Mouse (Mus musculus): Measurements from ENCODE around the gene Kcnmb2. TPM values are rescaled to one million over a fixed set of nuclear protein-coding genes. Genes with fewer than 3 reads are reported as not detected.

Kcnmb2 gene
- not detected in 2 replicates for polyA plus RNA-seq (2012; rRNA removed)

DNA sequence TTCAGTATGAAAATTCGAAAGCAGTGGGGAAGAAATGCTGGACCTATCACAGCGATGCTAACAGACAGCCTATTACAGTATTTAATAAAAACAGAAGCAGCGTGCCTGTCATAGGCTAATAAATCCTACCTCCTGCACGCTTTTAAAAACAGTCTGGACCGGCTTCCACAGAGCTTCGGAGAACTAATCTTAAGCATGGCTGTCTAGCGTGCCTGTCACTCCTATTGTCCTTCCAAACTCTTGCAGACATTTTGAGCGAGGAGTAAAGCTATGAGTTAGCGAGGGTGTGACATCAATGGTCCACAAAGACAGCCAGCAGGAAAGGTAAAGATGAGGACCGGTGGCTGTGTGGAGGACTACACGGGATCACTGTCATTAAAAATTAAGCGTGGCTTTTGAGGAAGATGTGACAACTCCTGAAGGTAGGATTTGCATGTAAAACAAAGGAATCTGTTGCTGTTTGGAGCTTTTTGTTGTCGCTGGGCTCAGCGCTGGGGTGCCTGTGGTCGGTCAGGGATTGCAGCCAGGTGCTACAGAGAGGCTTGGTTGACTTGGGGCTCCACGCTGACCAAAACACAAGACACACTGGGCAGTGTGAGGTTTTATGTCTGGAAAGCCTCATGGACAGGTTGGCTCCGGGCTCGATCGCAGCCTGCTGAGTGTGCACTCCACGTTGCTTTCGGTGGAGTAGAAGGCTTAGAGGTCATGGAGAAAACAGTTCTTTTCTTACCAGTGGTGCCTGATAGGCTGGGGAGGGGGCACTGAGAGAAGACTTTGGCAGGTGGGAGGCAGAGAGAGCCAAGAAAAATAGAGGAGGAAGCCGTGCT lies at the start of gene Kcnmb2:
Kcnmb2 (plus strand) TSS at position 4 of the 827 bp plus-strand sequence.
- Histone ChIP-seq H3K36me3 (ENCODE audit: control insufficient read depth, insufficient read depth, low read length) (no peaks in the 10 kb centered on the region), H3K27me3 (ENCODE audit: control insufficient read depth, insufficient read depth, low read length) (no peaks in the 10 kb centered on the region), H3K4me1 (ENCODE audit: control insufficient read depth, insufficient read depth, insufficient read length) (no peaks in the 10 kb centered on the region), H3K4me3 (ENCODE audit: extremely low read depth, insufficient read depth, insufficient read length) (no peak within 1 kb of the TSS), H3K27ac (ENCODE audit: insufficient read depth, low read length) (no peak within 1 kb of the TSS)
- DNase-seq (ENCODE audit: low read depth in 1 of 2, low spot score in 2 of 2): no peak
- WGBS: 7% methylated on average over 22 of the region's 22 CpGs
- no peak for TF ChIP-seq POLR2A (IDR thresholded peaks at IDR 0.05; ENCODE audit: low read depth, low read length)
- no peak for TF ChIP-seq CTCF (IDR thresholded peaks at IDR 0.05; ENCODE audit: extremely low read depth, insufficient read depth, insufficient read length, insufficient replicate concordance)

DNA sequence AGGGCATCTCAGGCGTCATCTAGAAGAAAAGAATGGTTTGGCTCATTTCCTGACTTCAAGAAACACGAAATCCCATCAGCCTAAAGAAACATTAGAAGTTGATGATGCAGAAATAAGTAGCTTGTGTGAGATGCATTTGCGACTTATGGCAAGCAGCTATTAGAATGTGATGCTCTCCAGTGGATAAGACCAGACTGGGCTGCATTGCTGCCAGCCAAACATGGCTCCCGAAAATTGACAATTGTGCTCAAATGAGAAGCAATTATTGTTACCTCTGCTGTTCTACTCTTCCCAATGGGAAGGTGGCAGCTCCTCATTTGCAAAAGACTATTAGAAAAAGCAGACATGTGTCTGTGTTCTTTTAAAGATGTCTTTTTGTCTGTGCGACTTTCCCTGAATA lies 38.8 kb upstream of the Kcnmb2 start:
- no peak overlapping the region for H3K27ac ChIP-seq (ENCODE audit: insufficient read depth, low read length)
- H3K4me1 ChIP-seq (ENCODE audit: control insufficient read depth, insufficient read depth, insufficient read length): no peaks in the 10 kb centered on the region
- DNase-seq (ENCODE audit: low read depth in 1 of 2, low spot score in 2 of 2): no peak
- H3K4me3 ChIP-seq (ENCODE audit: extremely low read depth, insufficient read depth, insufficient read length): no peak overlapping the region
- H3K27me3 ChIP-seq (ENCODE audit: control insufficient read depth, insufficient read depth, low read length): no peaks in the 10 kb centered on the region
- no peak for TF ChIP-seq CTCF (IDR thresholded peaks at IDR 0.05; ENCODE audit: extremely low read depth, insufficient read depth, insufficient read length, insufficient replicate concordance)
- TF ChIP-seq POLR2A (IDR thresholded peaks at IDR 0.05; ENCODE audit: low read depth, low read length): no peak
- no peaks in the 10 kb centered on the region for H3K36me3 ChIP-seq (ENCODE audit: control insufficient read depth, insufficient read depth, low read length)
- 81% methylated on average over 5 of the region's 5 CpGs for WGBS

DNA sequence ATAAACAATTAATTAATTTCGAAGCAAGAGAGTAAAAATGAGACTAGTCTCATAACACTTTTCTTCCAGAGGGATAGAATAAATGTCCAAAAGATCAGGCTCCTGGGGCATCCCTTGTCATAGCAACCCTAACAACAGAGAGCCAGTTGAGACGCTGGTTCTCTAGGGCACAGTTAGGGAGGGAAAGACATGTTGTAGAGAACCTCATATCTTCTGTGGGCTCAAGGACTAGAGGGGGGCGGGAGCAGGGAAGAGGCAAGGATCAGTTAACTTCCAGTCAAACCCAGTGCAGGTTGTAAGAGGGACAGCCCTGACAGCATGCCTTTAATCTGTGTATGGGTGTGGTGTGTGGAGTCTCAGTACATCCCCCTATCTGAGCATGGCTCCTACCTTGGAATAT lies 38.2 kb upstream of the Kcnmb2 start:
- no peak for TF ChIP-seq POLR2A (IDR thresholded peaks at IDR 0.05; ENCODE audit: low read depth, low read length)
- Histone ChIP-seq H3K27ac (ENCODE audit: insufficient read depth, low read length) (no peak overlapping the region), H3K4me3 (ENCODE audit: extremely low read depth, insufficient read depth, insufficient read length) (no peak overlapping the region), H3K4me1 (ENCODE audit: control insufficient read depth, insufficient read depth, insufficient read length) (no peaks in the 10 kb centered on the region), H3K27me3 (ENCODE audit: control insufficient read depth, insufficient read depth, low read length) (no peaks in the 10 kb centered on the region), H3K36me3 (ENCODE audit: control insufficient read depth, insufficient read depth, low read length) (no peaks in the 10 kb centered on the region)
- no peak for DNase-seq (ENCODE audit: low read depth in 1 of 2, low spot score in 2 of 2)
- 83% methylated on average over 3 of the region's 3 CpGs for WGBS

DNA sequence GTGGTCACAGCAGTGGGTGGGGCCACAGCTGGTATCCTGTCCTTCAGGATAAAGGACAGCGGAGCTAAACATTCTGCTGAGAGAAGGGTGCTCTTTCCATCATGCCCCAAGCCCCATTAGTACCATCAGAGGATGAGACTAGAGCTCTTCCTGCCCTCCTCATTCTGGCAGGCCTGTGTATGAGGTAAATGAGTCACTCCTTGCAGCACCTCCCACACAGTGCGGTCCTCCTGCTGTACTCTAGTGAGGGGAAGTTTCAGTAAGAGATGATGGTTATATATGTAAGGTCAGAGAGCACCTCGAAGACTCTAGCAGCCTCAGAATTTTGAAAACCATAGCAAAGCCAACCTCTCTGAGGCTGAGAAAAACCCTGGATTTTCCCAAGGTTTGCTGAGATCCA lies 30.8 kb upstream of the Kcnmb2 start:
- Histone ChIP-seq H3K4me3 (ENCODE audit: extremely low read depth, insufficient read depth, insufficient read length) (no peak overlapping the region), H3K27me3 (ENCODE audit: control insufficient read depth, insufficient read depth, low read length) (no peaks in the 10 kb centered on the region), H3K27ac (ENCODE audit: insufficient read depth, low read length) (no peak overlapping the region), H3K36me3 (ENCODE audit: control insufficient read depth, insufficient read depth, low read length) (no peaks in the 10 kb centered on the region), H3K4me1 (ENCODE audit: control insufficient read depth, insufficient read depth, insufficient read length) (no peaks in the 10 kb centered on the region)
- TF ChIP-seq CTCF (IDR thresholded peaks at IDR 0.05; ENCODE audit: extremely low read depth, insufficient read depth, insufficient read length, insufficient replicate concordance) (no peak), POLR2A (IDR thresholded peaks at IDR 0.05; ENCODE audit: low read depth, low read length) (no peak)
- DNase-seq (ENCODE audit: low read depth in 1 of 2, low spot score in 2 of 2): no peak
- WGBS: 83% methylated on average over 3 of the region's 3 CpGs

DNA sequence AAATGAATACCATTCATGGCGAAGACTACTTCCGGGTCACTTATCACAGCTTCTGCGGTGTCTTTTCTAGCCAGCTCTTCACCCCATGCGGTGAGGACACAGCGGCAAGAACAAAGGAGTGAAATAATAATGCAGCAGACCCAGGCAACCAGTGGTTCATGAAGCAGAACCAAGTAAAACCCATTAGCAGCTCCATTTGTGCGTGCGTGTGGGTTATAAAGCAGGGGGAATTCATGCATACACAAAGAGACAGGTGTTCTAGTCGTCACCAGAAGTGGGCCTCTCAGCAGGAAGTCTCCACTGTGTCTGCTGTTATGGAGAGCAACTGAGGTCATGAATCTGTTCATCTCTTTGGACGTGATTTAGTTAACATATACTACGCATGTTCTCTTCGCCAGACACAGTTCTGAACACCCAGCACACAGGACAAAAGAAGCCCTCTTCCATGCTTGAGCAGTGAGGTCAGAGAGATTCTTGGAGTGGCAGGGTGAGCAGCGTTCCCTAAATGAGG lies 19.6 kb upstream of the Kcnmb2 start:
- TF ChIP-seq CTCF (IDR thresholded peaks at IDR 0.05; ENCODE audit: extremely low read depth, insufficient read depth, insufficient read length, insufficient replicate concordance) (no peak), POLR2A (IDR thresholded peaks at IDR 0.05; ENCODE audit: low read depth, low read length) (no peak)
- H3K4me3 ChIP-seq (ENCODE audit: extremely low read depth, insufficient read depth, insufficient read length): no peak overlapping the region
- WGBS: 84% methylated on average over 12 of the region's 12 CpGs
- H3K27ac ChIP-seq (ENCODE audit: insufficient read depth, low read length): no peak overlapping the region
- no peaks in the 10 kb centered on the region for H3K4me1 ChIP-seq (ENCODE audit: control insufficient read depth, insufficient read depth, insufficient read length)
- no peak for DNase-seq (ENCODE audit: low read depth in 1 of 2, low spot score in 2 of 2)
- no peaks in the 10 kb centered on the region for H3K27me3 ChIP-seq (ENCODE audit: control insufficient read depth, insufficient read depth, low read length)
- H3K36me3 ChIP-seq (ENCODE audit: control insufficient read depth, insufficient read depth, low read length): no peaks in the 10 kb centered on the region

DNA sequence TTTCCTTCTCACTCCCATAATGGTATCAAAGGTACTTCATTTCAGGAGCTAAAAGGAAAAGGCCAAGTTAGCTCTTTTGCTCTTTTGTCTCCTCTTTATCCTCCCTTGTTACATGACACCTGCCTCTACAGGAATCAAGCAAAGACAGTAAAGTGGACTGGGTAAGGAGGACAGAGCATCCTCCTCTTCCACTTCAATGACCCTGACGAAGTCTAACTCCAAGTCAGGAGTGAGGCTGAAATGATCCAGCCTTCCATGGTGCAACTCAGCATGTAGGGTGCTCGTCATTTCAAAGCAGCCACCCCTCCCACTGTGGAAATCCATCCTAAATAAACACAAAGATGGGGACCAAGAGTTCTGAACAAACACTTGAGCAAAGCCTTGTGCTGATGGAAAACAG lies 9.7 kb upstream of the Kcnmb2 start:
- H3K27ac ChIP-seq (ENCODE audit: insufficient read depth, low read length): no peak overlapping the region
- H3K4me1 ChIP-seq (ENCODE audit: control insufficient read depth, insufficient read depth, insufficient read length): no peaks in the 10 kb centered on the region
- H3K27me3 ChIP-seq (ENCODE audit: control insufficient read depth, insufficient read depth, low read length): no peaks in the 10 kb centered on the region
- H3K36me3 ChIP-seq (ENCODE audit: control insufficient read depth, insufficient read depth, low read length): no peaks in the 10 kb centered on the region
- DNase-seq (ENCODE audit: low read depth in 1 of 2, low spot score in 2 of 2): no peak
- 58% methylated on average over 2 of the region's 2 CpGs for WGBS
- TF ChIP-seq POLR2A (IDR thresholded peaks at IDR 0.05; ENCODE audit: low read depth, low read length) (no peak), CTCF (IDR thresholded peaks at IDR 0.05; ENCODE audit: extremely low read depth, insufficient read depth, insufficient read length, insufficient replicate concordance) (no peak)
- no peak overlapping the region for H3K4me3 ChIP-seq (ENCODE audit: extremely low read depth, insufficient read depth, insufficient read length)

DNA sequence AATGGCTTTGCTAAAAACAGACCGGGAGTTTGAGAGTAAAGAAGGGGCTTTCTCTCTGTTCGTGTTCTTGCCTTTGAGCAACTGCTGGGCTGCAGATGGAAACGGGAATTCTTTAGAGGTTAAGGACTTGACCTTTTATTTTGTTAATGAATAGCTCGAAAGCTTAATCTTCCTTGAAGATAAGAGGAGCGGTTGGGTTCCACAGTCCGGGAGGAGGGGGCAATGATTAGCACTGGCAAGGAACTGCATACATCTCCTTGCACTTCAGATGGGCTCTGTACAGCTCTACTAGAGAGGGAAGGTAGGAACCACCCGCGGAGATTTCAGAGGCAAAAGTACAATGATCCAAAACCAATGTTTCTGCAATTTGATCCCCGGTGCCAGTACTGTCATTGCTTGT lies 1.2 kb downstream of the Kcnmb2 start:
- no peak for TF ChIP-seq POLR2A (IDR thresholded peaks at IDR 0.05; ENCODE audit: low read depth, low read length)
- TF ChIP-seq CTCF (IDR thresholded peaks at IDR 0.05; ENCODE audit: extremely low read depth, insufficient read depth, insufficient read length, insufficient replicate concordance): no peak
- Histone ChIP-seq H3K4me3 (ENCODE audit: extremely low read depth, insufficient read depth, insufficient read length) (no peak overlapping the region), H3K27ac (ENCODE audit: insufficient read depth, low read length) (no peak overlapping the region), H3K4me1 (ENCODE audit: control insufficient read depth, insufficient read depth, insufficient read length) (no peaks in the 10 kb centered on the region), H3K27me3 (ENCODE audit: control insufficient read depth, insufficient read depth, low read length) (no peaks in the 10 kb centered on the region), H3K36me3 (ENCODE audit: control insufficient read depth, insufficient read depth, low read length) (no peaks in the 10 kb centered on the region)
- WGBS: 11% methylated on average over 9 of the region's 9 CpGs
- no peak for DNase-seq (ENCODE audit: low read depth in 1 of 2, low spot score in 2 of 2)

Data from spleen, adult 2 months (tissue).